Mouse (Mus musculus) frontal cortex, adult (tissue): ENCODE measurements around the gene Phyhipl.

Experiments
- ATAC-seq: cut with Nextera tagmentation; 2 replicates; pipeline ENCODE4 v1.9.2; 2017; ENCODE audit warnings: mild to moderate bottlenecking, moderate library complexity, mixed read lengths; ENCODE audit not compliant: low TSS enrichment

Phyhipl gene

DNA sequence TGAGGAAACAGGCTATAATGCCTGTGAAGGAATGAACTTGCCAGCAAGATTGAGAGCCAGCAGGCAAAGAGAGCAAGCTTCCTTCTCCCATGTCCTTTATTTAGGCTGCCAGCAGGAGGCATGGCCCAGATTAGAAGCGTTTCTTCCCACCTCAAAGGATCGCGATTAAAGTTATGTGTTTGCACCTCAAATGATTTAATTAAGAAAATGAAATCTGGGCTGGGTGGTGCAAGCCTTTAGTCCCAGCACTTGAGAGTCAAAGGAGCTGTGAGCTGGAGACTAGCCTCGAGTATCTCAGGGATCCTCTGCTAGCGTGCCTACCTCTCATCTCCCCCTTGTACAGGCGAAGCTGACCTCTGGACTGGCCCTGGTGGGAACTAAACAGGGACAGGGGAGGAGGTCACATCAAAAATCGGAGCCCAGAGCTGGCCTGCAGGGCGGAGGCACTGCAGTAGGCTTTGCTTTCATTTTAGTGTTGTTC, 122.4 kb downstream of the Phyhipl start:
- ATAC-seq: peak; percentile 53

DNA sequence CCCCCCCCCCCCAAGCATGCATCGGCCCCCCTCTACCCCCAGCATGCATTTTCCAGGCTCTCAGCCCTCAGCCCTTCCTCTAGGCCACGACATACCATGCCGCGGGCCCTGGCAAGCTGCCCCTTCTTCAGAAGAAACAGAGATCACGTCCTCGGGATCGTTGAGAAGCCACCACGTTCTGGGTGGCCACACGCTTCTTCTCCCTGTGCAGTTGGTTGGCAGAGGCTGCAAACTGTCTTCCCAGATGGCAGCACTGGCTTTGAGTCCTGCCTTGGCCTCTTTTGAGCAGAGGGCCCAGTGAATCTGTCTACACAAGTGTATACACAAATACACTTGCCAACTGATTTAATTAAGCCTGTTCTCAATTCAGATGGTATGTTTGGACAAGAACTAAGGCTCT, 123.5 kb downstream of the Phyhipl start:
- ATAC-seq: peak; percentile 33

DNA sequence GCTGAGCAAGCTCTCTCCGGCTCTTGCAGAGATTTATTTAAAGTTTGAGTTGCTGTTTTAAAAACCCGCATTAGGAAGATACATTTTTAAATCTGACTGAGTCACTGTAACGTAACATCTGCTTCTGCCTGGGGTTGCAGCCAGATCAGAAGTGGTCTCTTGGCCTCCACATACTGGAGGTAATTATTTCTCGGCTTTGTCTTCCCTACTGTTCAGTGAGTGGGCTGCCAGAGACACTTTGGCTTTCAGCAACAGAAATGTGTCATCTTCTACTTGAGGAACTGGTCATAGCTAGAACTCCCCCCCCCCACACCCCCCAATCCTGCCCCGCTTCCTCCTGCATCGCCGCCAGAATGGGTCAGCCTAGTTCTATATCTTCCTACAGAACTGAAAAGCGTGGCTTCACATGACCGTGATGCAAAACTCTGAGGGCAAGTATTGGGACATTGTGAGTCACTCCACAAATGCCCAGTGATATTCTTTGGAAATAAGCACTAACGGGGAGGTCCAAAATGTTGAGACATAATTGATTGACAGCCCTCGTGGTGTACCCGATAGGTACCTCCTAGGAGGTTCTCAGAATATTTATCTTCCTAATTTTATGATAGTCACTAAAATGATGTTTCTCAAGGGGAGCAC, 125.5 kb downstream of the Phyhipl start:
- ATAC-seq: peak; percentile 54

DNA sequence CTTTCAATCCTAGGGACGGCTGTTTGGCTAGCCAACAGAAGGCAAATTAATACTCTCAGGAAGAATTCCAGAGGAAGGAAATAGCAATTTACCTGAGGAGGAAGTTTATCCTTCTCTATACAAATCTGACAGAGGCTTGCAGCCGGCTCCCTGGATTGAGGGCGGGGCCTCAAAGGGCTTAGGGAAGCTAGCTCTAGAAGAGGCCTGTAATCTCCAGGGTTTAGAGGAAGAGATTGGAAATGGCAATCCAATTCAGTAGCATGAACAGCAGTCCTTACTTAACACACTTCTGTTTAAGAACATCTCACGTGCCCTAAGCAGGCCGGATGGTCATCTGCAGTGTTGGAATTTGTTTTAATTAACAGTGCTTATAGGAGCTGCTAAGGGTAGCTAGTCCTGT, 134.4 kb downstream of the Phyhipl start:
- no peak for ATAC-seq

DNA sequence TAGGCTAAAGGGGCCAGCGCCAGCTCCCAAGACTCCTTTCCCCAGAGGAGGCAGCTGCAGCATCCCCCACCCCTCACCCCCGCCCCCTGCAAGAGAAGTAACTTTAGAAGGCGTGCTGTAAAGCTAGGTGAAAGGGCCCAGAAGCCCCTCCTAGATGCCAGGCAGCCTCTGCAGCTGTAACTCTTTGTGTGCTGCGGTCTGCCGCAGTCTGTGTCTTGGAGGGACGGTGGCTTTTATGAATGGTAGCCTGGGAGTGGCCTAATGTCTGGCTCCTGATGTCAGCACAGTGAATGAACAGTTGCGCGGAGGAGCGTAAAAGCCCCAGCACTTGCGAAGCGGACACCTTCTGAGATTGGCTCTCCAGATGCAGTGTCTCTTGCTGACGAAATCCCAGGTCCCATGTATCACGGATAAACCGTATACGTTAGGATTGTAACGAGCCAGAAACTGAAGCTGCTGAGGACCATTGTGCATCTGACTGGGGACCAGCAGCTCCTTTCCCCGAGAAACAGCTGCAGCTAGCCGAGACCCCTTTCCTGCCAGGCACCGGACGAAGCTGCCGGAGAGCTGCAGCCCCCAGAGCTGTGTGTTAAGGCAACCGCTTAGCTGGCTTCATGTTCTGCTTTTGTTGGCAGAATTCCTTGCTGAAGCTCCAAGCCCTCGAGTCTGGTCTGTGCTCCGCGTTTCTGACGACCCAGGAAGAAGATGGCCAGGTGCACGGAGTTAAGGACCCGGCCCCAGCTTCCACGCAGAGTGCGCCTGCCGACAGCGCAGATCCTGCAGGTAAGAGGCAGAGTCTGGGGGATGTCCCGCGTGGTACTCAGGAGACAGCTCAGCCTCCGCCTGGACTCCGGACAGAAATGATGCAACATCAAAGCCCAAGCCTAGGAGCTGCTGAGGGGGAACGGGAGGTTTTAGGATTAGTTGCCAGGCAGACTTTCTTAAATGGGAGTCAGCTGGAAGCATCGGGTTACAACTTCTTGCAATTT, 135.3 kb downstream of the Phyhipl start:
- ATAC-seq: peak; percentile 69

DNA sequence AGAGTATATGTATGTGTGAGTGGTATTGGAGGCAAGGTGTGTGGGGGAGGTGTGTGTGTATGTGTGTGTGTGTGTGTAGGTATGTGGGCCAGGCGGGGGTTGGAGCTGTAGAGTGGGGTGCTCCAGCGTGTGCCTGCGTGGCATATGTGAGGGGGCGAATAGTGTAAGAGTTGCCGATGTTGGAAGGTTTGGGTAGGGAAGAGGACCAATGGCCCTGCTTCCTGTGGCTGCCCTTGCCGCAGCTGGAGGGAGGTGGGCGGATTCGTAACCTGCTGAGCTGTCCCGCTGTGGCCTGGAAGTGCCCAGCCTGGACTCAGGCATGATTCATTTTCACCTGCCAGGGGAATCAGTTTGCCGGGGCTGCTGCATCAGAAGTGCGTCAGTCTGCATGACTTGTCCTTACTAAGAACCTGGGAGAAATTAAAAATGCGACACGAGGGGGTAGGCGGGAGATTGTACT, 136.1 kb downstream of the Phyhipl start:
- ATAC-seq: peak; percentile 36

DNA sequence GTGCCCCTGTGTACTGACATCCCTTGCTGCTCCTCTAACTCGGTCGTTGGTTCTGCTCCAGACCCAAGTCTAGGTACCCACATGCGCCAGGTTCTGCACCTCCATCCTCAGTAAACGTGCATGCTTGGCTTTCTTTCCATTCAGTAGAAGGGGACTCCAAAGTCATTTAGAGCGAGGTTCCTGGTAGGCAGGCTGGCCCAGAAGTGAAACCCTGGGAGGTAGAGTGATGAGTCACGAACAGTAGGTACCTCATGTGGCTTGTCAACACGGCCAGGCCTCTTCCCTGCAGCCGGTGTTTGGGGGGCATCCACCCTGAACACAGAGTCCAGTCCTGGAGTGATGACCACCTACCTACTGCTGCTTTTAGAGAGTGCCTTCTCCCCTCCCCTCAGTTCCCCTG, 139.1 kb downstream of the Phyhipl start:
- ATAC-seq: no peak

DNA sequence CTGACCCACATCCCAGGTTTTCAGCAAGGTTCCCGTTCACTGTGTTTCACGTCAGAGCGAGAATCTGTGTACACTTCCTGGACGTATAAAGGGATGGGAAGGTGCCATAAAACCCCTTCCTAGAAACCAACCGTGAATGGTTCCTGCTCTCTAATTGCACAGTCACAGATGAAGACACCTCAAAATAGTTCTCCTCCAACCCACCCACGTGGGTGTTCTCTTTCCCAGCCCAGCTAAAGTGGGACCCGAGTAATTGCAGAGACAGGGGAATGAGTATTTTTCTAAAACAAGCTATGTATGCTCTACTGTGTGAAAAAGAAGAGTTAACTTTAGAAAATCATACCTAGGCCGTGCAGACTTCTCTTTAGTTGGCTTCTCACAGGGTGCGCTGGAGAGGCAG, 140.9 kb downstream of the Phyhipl start:
- peak; percentile 79 for ATAC-seq

DNA sequence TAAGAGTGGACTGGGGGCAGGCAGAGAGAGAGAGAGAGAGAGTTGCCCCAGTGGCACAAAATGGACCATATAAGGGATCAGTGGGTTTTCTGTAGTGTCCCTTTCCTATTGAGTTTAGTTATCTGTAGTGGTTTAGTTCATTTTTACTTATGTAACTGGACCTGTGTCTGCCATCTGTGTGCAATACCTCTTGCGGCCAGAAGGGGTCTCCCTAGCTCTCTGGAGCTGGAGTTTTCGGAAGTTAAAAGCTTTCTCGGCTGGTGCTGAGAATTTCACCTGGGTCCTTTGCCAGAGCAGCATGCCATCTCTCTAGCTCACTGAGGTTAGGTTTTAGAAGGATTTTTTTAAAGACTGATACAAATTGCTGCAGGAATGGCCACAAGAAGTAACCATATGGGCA, 147.9 kb downstream of the Phyhipl start:
- no peak for ATAC-seq
